In genomic region chr15:82244115-82244804, GRCm38 (mm10) we compare ENCODE assay signal across 7 mouse cellular contexts. TPM values are rescaled to one million over a fixed set of nuclear protein-coding genes. Genes with fewer than 3 reads are reported as not detected.
DNase-seq lines count a peak whose midpoint lies in the region; ATAC-seq and TF ChIP-seq lines count a peak whose summit lies in the region.

Gene Cenpm, minus strand, starts transcription at chr15:82244748.

- no peak for TF ChIP-seq POLR2A in heart, adult 2 months (IDR thresholded peaks at IDR 0.05; ENCODE audit: insufficient read depth, low read depth, low read length)

- peak; percentile 94 for DNase-seq in adrenal gland, postnatal 25 days
- peak; percentile 94 to 95 for DNase-seq in heart, adult 2 months
- peak; percentile 85 to 92 for DNase-seq in kidney, adult 8-10 months
- peak; percentile 95 to 96 for DNase-seq in spleen, postnatal 10 days (ENCODE audit: low spot score in 2 of 2)

- no peaks in the 10 kb centered on the region for H3K27me3 ChIP-seq in embryonic facial prominence, embryonic 12.5 days
- no peaks in the 10 kb centered on the region for H3K27me3 ChIP-seq in heart, adult 2 months (ENCODE audit: control insufficient read depth, insufficient read depth, low read length)
- no peaks in the 10 kb centered on the region for H3K27me3 ChIP-seq in limb, embryonic 13.5 days
- H3K27me3 ChIP-seq in midbrain, embryonic 16.5 days (ENCODE audit: control insufficient read depth, insufficient read depth, low read depth, low read length), result no peaks in the 10 kb centered on the region

- peak within 1 kb of the TSS; percentile 85 for H3K4me2 ChIP-seq in embryonic facial prominence, embryonic 12.5 days (replicated peaks)
- peak within 1 kb of the TSS; percentile 91 for H3K4me2 ChIP-seq in limb, embryonic 13.5 days (replicated peaks)
- H3K4me2 ChIP-seq in midbrain, embryonic 16.5 days (ENCODE audit: low read length), result peak within 1 kb of the TSS; percentile 78

- H3K9me3 ChIP-seq in embryonic facial prominence, embryonic 12.5 days, result no peaks in the 10 kb centered on the region
- H3K9me3 ChIP-seq in limb, embryonic 13.5 days, result no peaks in the 10 kb centered on the region
- H3K9me3 ChIP-seq in midbrain, embryonic 16.5 days (replicated peaks; ENCODE audit: control insufficient read depth, low read length, poor library complexity, severe bottlenecking), result no peaks in the 10 kb centered on the region

- WGBS in embryonic facial prominence, embryonic 12.5 days, result under 1% methylated on average over 65 of the region's 65 CpGs
- under 1% methylated on average over 65 of the region's 65 CpGs for WGBS in heart, adult 2 months
- under 1% methylated on average over 65 of the region's 65 CpGs for WGBS in limb, embryonic 13.5 days
- WGBS in midbrain, embryonic 16.5 days, result under 1% methylated on average over 53 of the region's 65 CpGs

- TF ChIP-seq EP300 in heart, adult 2 months (IDR thresholded peaks at IDR 0.05; ENCODE audit: insufficient read depth, low read depth, low read length), result no peak

- intact Hi-C loops in heart, adult 2 months (cut with DNase I), result no loop called here

- peak within 1 kb of the TSS; percentile 63 for H3K9ac ChIP-seq in embryonic facial prominence, embryonic 12.5 days
- H3K9ac ChIP-seq in heart, adult 2 months (ENCODE audit: low read depth, low read length), result peak within 1 kb of the TSS; percentile 85
- peak within 1 kb of the TSS; percentile 73 for H3K9ac ChIP-seq in limb, embryonic 13.5 days
- H3K9ac ChIP-seq in midbrain, embryonic 16.5 days (ENCODE audit: low read depth, low read length), result peak within 1 kb of the TSS; percentile 66

- peak within 1 kb of the TSS; percentile 85 for H3K27ac ChIP-seq in embryonic facial prominence, embryonic 12.5 days
- H3K27ac ChIP-seq in heart, adult 2 months, result peak within 1 kb of the TSS; percentile 72
- H3K27ac ChIP-seq in limb, embryonic 13.5 days, result peak within 1 kb of the TSS; percentile 79
- peak within 1 kb of the TSS; percentile 68 for H3K27ac ChIP-seq in midbrain, embryonic 16.5 days (ENCODE audit: low read length)

- peak; percentile 88 for ATAC-seq in embryonic facial prominence, embryonic 12.5 days (ENCODE audit: insufficient number of reproducible peaks, insufficient read depth, low FRiP score, low TSS enrichment)
- ATAC-seq in limb, embryonic 13.5 days (ENCODE audit: low FRiP score, low read depth), result peak; percentile 97
- peak; percentile 97 for ATAC-seq in midbrain, embryonic 16.5 days

- 0 out of 2 replicates have a peak, but pooled peaks have one; percentile 8 for TF ChIP-seq CTCF in heart, adult 2 months (IDR thresholded peaks at IDR 0.05)

- H3K36me3 ChIP-seq in embryonic facial prominence, embryonic 12.5 days, result peaks cover under 1% of the 10 kb centered on the region; the same call in 1 of the 2 replicates
- H3K36me3 ChIP-seq in heart, adult 2 months (ENCODE audit: control insufficient read depth, insufficient read depth, low read length), result no peaks in the 10 kb centered on the region
- H3K36me3 ChIP-seq in limb, embryonic 13.5 days, result peaks cover 1% of the 10 kb centered on the region; the same call in 1 of the 2 replicates
- no peaks in the 10 kb centered on the region for H3K36me3 ChIP-seq in midbrain, embryonic 16.5 days (ENCODE audit: control insufficient read depth, insufficient read depth, low read length)

- H3K4me3 ChIP-seq in embryonic facial prominence, embryonic 12.5 days, result peak within 1 kb of the TSS; percentile 70
- peak within 1 kb of the TSS; percentile 71 for H3K4me3 ChIP-seq in heart, adult 2 months
- peak within 1 kb of the TSS; percentile 72 for H3K4me3 ChIP-seq in limb, embryonic 13.5 days
- peak within 1 kb of the TSS; percentile 66 for H3K4me3 ChIP-seq in midbrain, embryonic 16.5 days (ENCODE audit: low read depth, low read length)

- H3K79me2 ChIP-seq in heart, adult 2 months (replicated peaks; ENCODE audit: control insufficient read depth, insufficient read depth, low read length), result no peaks in the 10 kb centered on the region

- H3K4me1 ChIP-seq in embryonic facial prominence, embryonic 12.5 days, result peaks cover 9% of the 10 kb centered on the region
- H3K4me1 ChIP-seq in heart, adult 2 months (ENCODE audit: control insufficient read depth, insufficient read depth, low read length), result 0 out of 2 replicates have a peak, but pooled peaks cover 2% of the 10 kb centered on the region
- peaks cover 8% of the 10 kb centered on the region for H3K4me1 ChIP-seq in limb, embryonic 13.5 days
- peaks cover 6% of the 10 kb centered on the region; the same call in 1 of the 2 replicates for H3K4me1 ChIP-seq in midbrain, embryonic 16.5 days (ENCODE audit: control insufficient read depth, insufficient read depth, low read length)

RNA-seq across cellular contexts. Expression of gene Cenpm, which starts in this region (rescaled TPM):
- 5.9 and 7.5 TPM in 2 replicates for total RNA-seq in adrenal gland, postnatal 25 days (2021)
- polyA plus RNA-seq in embryonic facial prominence, embryonic 12.5 days (2016; fragmentation: Nextera tagmentation; extraction: Ambion mirVana), result 68.8 and 71.0 TPM in 2 replicates
- under 1 TPM; 0.39 to 0.42 TPM for total RNA-seq in heart, adult 2 months (2021)
- 0.76 and 1.7 TPM in 2 replicates for polyA plus RNA-seq in heart, adult 2 months (2012; rRNA removed)
- 62.5 and 62.6 TPM in 2 replicates for polyA plus RNA-seq in limb, embryonic 13.5 days (2015; fragmentation: Nextera tagmentation; extraction: Ambion mirVana)
- polyA plus RNA-seq in midbrain, embryonic 16.5 days (2015; fragmentation: Nextera tagmentation; extraction: Ambion mirVana), result 12.7 and 13.9 TPM in 2 replicates

Comparison
In these comparisons a context has a peak if more than half of its experiments do, and no peak if none do; other contexts are left out.
1. Peak in every context shown above with its lines: DNase-seq, ATAC-seq, H3K4me3 ChIP-seq and H3K27ac ChIP-seq.